Mouse (Mus musculus): ENCODE results near the gene Gopc. TPM values are rescaled to one million over a fixed set of nuclear protein-coding genes. Genes with fewer than 3 reads are reported as not detected.
"Not testable (repeated sequence)": the region's sequence is repeated elsewhere in the genome, so short reads cannot be mapped to it uniquely, and the experiment has no call there.

Gene Gopc
- polyA plus RNA-seq, 1 experiment from 2014 or later = 15.9 TPM

DNA sequence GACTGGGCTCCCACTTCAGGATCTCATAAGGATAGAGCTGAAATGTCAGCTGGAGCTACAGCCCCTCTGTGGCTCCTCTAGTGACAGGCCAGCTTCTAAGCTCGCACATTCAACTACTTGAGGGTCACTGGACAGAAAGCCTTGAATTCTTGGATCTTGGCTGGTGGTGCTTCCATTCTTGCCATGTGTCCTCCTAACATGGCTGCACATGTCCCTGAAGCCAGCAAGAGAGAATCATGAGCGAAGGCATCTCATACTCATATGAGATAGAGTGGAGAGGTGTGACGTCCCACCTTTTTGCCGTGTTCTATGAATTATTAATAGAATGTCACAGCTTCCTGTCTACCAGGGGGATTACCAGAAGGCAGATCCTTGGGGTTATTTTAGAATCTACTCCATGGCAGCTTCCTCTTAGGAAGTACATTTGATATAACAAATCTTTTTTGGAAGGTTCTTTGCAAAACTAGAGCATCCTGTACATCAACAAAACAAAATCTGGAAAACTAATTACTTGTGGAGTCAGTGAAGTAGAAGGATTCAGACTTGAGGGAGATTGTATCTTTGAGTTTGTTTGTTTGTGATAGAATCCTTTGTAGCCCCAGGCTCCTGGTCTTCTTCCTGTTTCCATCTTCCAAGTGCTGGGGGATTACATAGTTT, 87.9 kb downstream of the Gopc start:
- no peaks in the 10 kb centered on the region for H3K27me3 ChIP-seq (replicated peaks; ENCODE audit: control insufficient read depth, insufficient read depth, low read length)
- 78% methylated on average over 4 of the region's 4 CpGs for WGBS
- H3K36me3 ChIP-seq (ENCODE audit: control insufficient read depth, insufficient read depth, low read length) = no peaks in the 10 kb centered on the region
- no peak for ATAC-seq
- H3K9ac ChIP-seq (ENCODE audit: low read depth, low read length) = no peak overlapping the region
- H3K4me2 ChIP-seq (ENCODE audit: low read depth, low read length) = no peak overlapping the region
- no peak overlapping the region for H3K27ac ChIP-seq (ENCODE audit: low read length)
- H3K4me3 ChIP-seq (ENCODE audit: low read length) = no peak overlapping the region
- no peaks in the 10 kb centered on the region for H3K4me1 ChIP-seq (ENCODE audit: control insufficient read depth, insufficient read depth, low read length)
- H3K9me3 ChIP-seq (ENCODE audit: control insufficient read depth, low read length) = no peaks in the 10 kb centered on the region

- H3K9me3 ChIP-seq (ENCODE audit: control insufficient read depth, low read length); H3K27ac ChIP-seq (ENCODE audit: low read length); ATAC-seq; H3K27me3 ChIP-seq (replicated peaks; ENCODE audit: control insufficient read depth, insufficient read depth, low read length); H3K4me1 ChIP-seq (ENCODE audit: control insufficient read depth, insufficient read depth, low read length); H3K36me3 ChIP-seq (ENCODE audit: control insufficient read depth, insufficient read depth, low read length); H3K4me3 ChIP-seq (ENCODE audit: low read length); H3K4me2 ChIP-seq (ENCODE audit: low read depth, low read length); H3K9ac ChIP-seq (ENCODE audit: low read depth, low read length): not testable (repeated sequence)
- 74% methylated on average over 1 of the region's 1 CpGs for WGBS
Measured at GRCm38 (mm10) chr10:52292391-52292790, 89.5 kb downstream of the Gopc start.

GRCm38 (mm10) chr10:52289261-52289660, 92.7 kb downstream of the Gopc start:
- Histone ChIP-seq H3K9me3 (ENCODE audit: control insufficient read depth, low read length) (no peaks in the 10 kb centered on the region), H3K9ac (ENCODE audit: low read depth, low read length) (no peak overlapping the region), H3K27ac (ENCODE audit: low read length) (no peak overlapping the region), H3K27me3 (replicated peaks; ENCODE audit: control insufficient read depth, insufficient read depth, low read length) (no peaks in the 10 kb centered on the region), H3K36me3 (ENCODE audit: control insufficient read depth, insufficient read depth, low read length) (no peaks in the 10 kb centered on the region), H3K4me3 (ENCODE audit: low read length) (no peak overlapping the region), H3K4me1 (ENCODE audit: control insufficient read depth, insufficient read depth, low read length) (no peaks in the 10 kb centered on the region), H3K4me2 (ENCODE audit: low read depth, low read length) (no peak overlapping the region)
- 83% methylated on average over 3 of the region's 3 CpGs for WGBS
- ATAC-seq = no peak

DNA sequence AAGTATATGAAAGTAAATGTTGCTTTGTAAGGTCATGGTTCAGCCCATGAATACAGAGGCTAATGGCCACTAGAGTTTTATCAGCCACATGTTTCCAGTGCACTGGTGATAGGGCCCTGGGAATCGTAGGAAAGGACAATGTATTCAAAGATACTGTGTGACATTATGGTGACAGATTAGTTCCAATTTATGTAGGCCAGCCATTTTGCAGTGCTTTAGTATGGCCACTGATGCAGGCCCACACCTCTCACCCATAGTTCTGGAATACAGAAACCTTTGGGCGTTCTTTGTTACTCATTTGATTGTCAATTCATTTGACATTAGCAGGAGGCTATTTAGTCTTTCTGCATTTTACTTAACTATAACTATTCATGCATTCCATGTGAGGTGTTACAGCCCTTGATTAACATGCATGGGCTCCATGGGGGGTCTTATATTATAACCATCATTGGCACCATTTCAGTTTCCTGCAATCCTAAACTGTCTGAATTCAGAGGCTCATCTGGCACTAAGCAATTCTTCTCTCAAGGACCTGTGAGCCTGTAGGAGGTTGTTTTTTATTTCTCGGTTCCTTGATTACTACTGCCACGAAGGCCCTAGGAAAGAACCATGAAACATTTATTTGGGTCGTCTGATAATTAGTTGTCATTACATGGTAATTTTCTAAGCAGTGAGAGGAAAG, 93.9 kb downstream of the Gopc start:
- no peaks in the 10 kb centered on the region for H3K27me3 ChIP-seq (replicated peaks; ENCODE audit: control insufficient read depth, insufficient read depth, low read length)
- no peak for ATAC-seq
- no peak overlapping the region for H3K9ac ChIP-seq (ENCODE audit: low read depth, low read length)
- H3K4me1 ChIP-seq (ENCODE audit: control insufficient read depth, insufficient read depth, low read length) = no peaks in the 10 kb centered on the region
- H3K4me2 ChIP-seq (ENCODE audit: low read depth, low read length) = no peak overlapping the region
- H3K4me3 ChIP-seq (ENCODE audit: low read length) = no peak overlapping the region
- no peaks in the 10 kb centered on the region for H3K36me3 ChIP-seq (ENCODE audit: control insufficient read depth, insufficient read depth, low read length)
- 77% methylated on average over 5 of the region's 5 CpGs for WGBS
- H3K9me3 ChIP-seq (ENCODE audit: control insufficient read depth, low read length) = no peaks in the 10 kb centered on the region
- H3K27ac ChIP-seq (ENCODE audit: low read length) = no peak overlapping the region

Other genes with a start within 250 kb of the Gopc start
- 4.6 and 7.6 TPM in 2 replicates for gene Ros1, start 186.9 kb downstream of the Gopc start, polyA plus RNA-seq (2015; fragmentation: Nextera tagmentation; extraction: Ambion mirVana)
- gene Dcbld1, start 148.5 kb downstream of the Gopc start, polyA plus RNA-seq (2015; fragmentation: Nextera tagmentation; extraction: Ambion mirVana) = 45.0 and 45.9 TPM in 2 replicates
- gene Gm26741, start 23.4 kb downstream of the Gopc start, polyA plus RNA-seq (2015; fragmentation: Nextera tagmentation; extraction: Ambion mirVana) = not detected in 2 replicates
- gene Nepn, start 6.8 kb upstream of the Gopc start, polyA plus RNA-seq (2015; fragmentation: Nextera tagmentation; extraction: Ambion mirVana) = 0.36 and 0.77 TPM in 2 replicates
- 12.9 and 13.1 TPM in 2 replicates for gene Nus1, start 35.4 kb upstream of the Gopc start, polyA plus RNA-seq (2015; fragmentation: Nextera tagmentation; extraction: Ambion mirVana)

All from intestine, embryonic 16.5 days (tissue).